Mouse (Mus musculus): ENCODE data around the gene Gm49368. TPM values are rescaled to one million over a fixed set of nuclear protein-coding genes. Genes with fewer than 3 reads are reported as not detected.

Gene Gm49368
- total RNA-seq, 2 experiments from 2014 or later, result not detected

GRCm38 (mm10) chr7:128057860-128058259 lies 4.6 kb upstream of the Gm49368 start:
- no peak for DNase-seq

- no peak for DNase-seq
Observed at GRCm38 (mm10) chr7:128058576-128058975, 3.9 kb upstream of the Gm49368 start.

GRCm38 (mm10) chr7:128059091-128059490 lies 3.4 kb upstream of the Gm49368 start:
- no peak for DNase-seq

- DNase-seq, result no peak
Observed at GRCm38 (mm10) chr7:128063211-128063781, 813 bp downstream of the Gm49368 start.

- no peak for DNase-seq
Observed at GRCm38 (mm10) chr7:128065547-128065946, 3.1 kb downstream of the Gm49368 start.

GRCm38 (mm10) chr7:128067847-128068246 lies 5.4 kb downstream of the Gm49368 start:
- DNase-seq, result peak in 1 of 2 experiments; percentile 26

GRCm38 (mm10) chr7:128069844-128070243 lies 7.4 kb downstream of the Gm49368 start:
- DNase-seq, result no peak

- no peak for DNase-seq
Observed at GRCm38 (mm10) chr7:128071816-128072215, 9.3 kb downstream of the Gm49368 start.

GRCm38 (mm10) chr7:128080012-128080411 lies 17.5 kb downstream of the Gm49368 start:
- no peak for DNase-seq

- peak in 1 of 2 experiments; percentile 23 for DNase-seq
Observed at GRCm38 (mm10) chr7:128089141-128089540, 26.7 kb downstream of the Gm49368 start.

GRCm38 (mm10) chr7:128098135-128098534 lies 35.7 kb downstream of the Gm49368 start:
- DNase-seq, result no peak

- DNase-seq, result no peak
Observed at GRCm38 (mm10) chr7:128100742-128101357, 38.4 kb downstream of the Gm49368 start.

GRCm38 (mm10) chr7:128105246-128105645 lies 42.8 kb downstream of the Gm49368 start:
- DNase-seq, result no peak

GRCm38 (mm10) chr7:128107462-128107861 lies 45.0 kb downstream of the Gm49368 start:
- no peak for DNase-seq

- no peak for DNase-seq
Observed at GRCm38 (mm10) chr7:128110314-128110713, 47.8 kb downstream of the Gm49368 start.

GRCm38 (mm10) chr7:128112131-128112530 lies 49.6 kb downstream of the Gm49368 start:
- no peak for DNase-seq

GRCm38 (mm10) chr7:128114371-128115105 lies 52.1 kb downstream of the Gm49368 start:
- DNase-seq, result no peak

GRCm38 (mm10) chr7:128115211-128115958 lies 52.9 kb downstream of the Gm49368 start:
- DNase-seq, result no peak

GRCm38 (mm10) chr7:128116396-128116795 lies 53.9 kb downstream of the Gm49368 start:
- no peak for DNase-seq

GRCm38 (mm10) chr7:128119726-128120490 lies 57.4 kb downstream of the Gm49368 start:
- no peak for DNase-seq
